In the genomic region with DNA sequence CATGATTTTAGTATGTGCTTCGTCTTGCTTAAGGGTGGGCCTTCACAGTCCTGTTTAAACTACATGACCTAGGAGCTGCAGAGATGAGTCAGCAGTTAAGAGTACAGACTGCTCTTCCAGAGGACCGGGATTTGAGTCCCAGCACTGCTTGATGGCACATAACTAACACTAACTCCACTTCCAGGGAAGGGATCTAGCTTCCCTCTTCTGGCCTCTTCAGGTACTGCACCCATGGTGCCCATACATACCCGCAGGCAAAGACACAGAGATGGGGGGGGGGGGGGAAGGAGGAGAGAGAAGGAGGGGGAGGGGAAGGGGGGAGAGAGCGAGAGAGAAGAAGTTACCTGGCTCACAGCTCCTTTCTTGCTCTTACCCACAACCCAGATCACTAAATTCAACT, we compare ENCODE assay signal across 15 mouse cellular contexts.
DNase-seq lines count a peak whose midpoint lies in the region; ATAC-seq and TF ChIP-seq lines count a peak whose summit lies in the region.
"Had no signal": no experiment of that assay in that cellular context is flagged by ENCODE, and none has a peak within 500 bp of the region (broad histone marks: within the 10 kb centered on the region; RNA-seq: fewer than 3 reads in every experiment).

No protein-coding gene starts in this region.

- intact Hi-C loops in heart, adult 2 months (cut with DNase I): no loop called here

- no peaks in the 10 kb centered on the region for H3K36me3 ChIP-seq in stomach, postnatal 0 days (ENCODE audit: control insufficient read depth, insufficient read depth, low read length)
- H3K36me3 ChIP-seq in kidney, embryonic 14.5 days (ENCODE audit: control insufficient read depth, insufficient read depth, low read length): no peaks in the 10 kb centered on the region
- no peaks in the 10 kb centered on the region for H3K36me3 ChIP-seq in heart, adult 2 months (ENCODE audit: control insufficient read depth, insufficient read depth, low read length)
- H3K36me3 ChIP-seq: stomach, embryonic 15.5 days had no signal

- H3K79me2 ChIP-seq in heart, adult 2 months (replicated peaks; ENCODE audit: control insufficient read depth, insufficient read depth, low read length): no peaks in the 10 kb centered on the region

- H3K27me3 ChIP-seq in stomach, postnatal 0 days (ENCODE audit: control insufficient read depth, insufficient read depth, low read length): no peaks in the 10 kb centered on the region
- H3K27me3 ChIP-seq in kidney, embryonic 14.5 days (ENCODE audit: control insufficient read depth, insufficient read depth, low read length): no peaks in the 10 kb centered on the region
- no peaks in the 10 kb centered on the region for H3K27me3 ChIP-seq in heart, adult 2 months (ENCODE audit: control insufficient read depth, insufficient read depth, low read length)
- H3K27me3 ChIP-seq: stomach, embryonic 15.5 days had no signal

- TF ChIP-seq EP300 in stomach, postnatal 0 days (optimal IDR thresholded peaks at IDR 0.05): no peak
- TF ChIP-seq EP300 in heart, adult 2 months (IDR thresholded peaks at IDR 0.05; ENCODE audit: insufficient read depth, low read depth, low read length): no peak

- no peaks in the 10 kb centered on the region for H3K4me1 ChIP-seq in stomach, postnatal 0 days (replicated peaks; ENCODE audit: control insufficient read depth, insufficient read depth)
- H3K4me1 ChIP-seq in kidney, embryonic 14.5 days (ENCODE audit: control insufficient read depth, insufficient read depth, low read length): peaks cover 21% of the 10 kb centered on the region
- H3K4me1 ChIP-seq in heart, adult 2 months (ENCODE audit: control insufficient read depth, insufficient read depth, low read length): no peaks in the 10 kb centered on the region
- H3K4me1 ChIP-seq: stomach, embryonic 15.5 days had no signal

- peak overlapping the region; percentile 86; the same call in 1 of the 2 replicates for H3K27ac ChIP-seq in layer of hippocampus, adult 2 months
- no peak overlapping the region for H3K27ac ChIP-seq in stomach, postnatal 0 days (replicated peaks)
- no peak overlapping the region for H3K27ac ChIP-seq in kidney, embryonic 14.5 days (ENCODE audit: low read depth, low read length)
- no peak overlapping the region for H3K27ac ChIP-seq in heart, adult 2 months
- H3K27ac ChIP-seq: stomach, embryonic 15.5 days had no signal

- no peak overlapping the region for H3K9ac ChIP-seq in stomach, postnatal 0 days (ENCODE audit: low read length)
- no peak overlapping the region for H3K9ac ChIP-seq in kidney, embryonic 14.5 days (ENCODE audit: low read depth, low read length)
- H3K9ac ChIP-seq in heart, adult 2 months (ENCODE audit: low read depth, low read length): no peak overlapping the region
- H3K9ac ChIP-seq: stomach, embryonic 15.5 days had no signal

- ATAC-seq in stomach, postnatal 0 days (ENCODE audit: low FRiP score, low TSS enrichment): no peak
- no peak for ATAC-seq in kidney, embryonic 14.5 days (ENCODE audit: low FRiP score, low TSS enrichment)
- ATAC-seq: inflammation-experienced regulatory T-cells, adult 6 months; Patski had no signal

- TF ChIP-seq POLR2A in brain, embryonic 14.5 days (IDR thresholded peaks at IDR 0.05; ENCODE audit: borderline replicate concordance, extremely low read depth, insufficient read depth, insufficient read length, poor library complexity, severe bottlenecking): no peak
- no peak for TF ChIP-seq POLR2A in heart, adult 2 months (IDR thresholded peaks at IDR 0.05; ENCODE audit: insufficient read depth, low read depth, low read length)

- no peak overlapping the region for H3K4me3 ChIP-seq in layer of hippocampus, adult 2 months
- H3K4me3 ChIP-seq in stomach, postnatal 0 days (ENCODE audit: low read depth, low read length): no peak overlapping the region
- no peak overlapping the region for H3K4me3 ChIP-seq in kidney, embryonic 14.5 days (ENCODE audit: low read length)
- H3K4me3 ChIP-seq in heart, adult 2 months: no peak overlapping the region
- H3K4me3 ChIP-seq: stomach, embryonic 15.5 days had no signal

- DNase-seq in layer of hippocampus, adult 2 months (ENCODE audit: low spot score in 2 of 2): no peak
- DNase-seq in layer of hippocampus, postnatal 36 days: no peak
- peak; percentile 40 for DNase-seq in thymus, postnatal 4 days
- DNase-seq in thymus, adult 18-20 months: no peak
- no peak for DNase-seq in brain, embryonic 14.5 days (ENCODE audit: low read depth)
- DNase-seq in stomach, postnatal 0 days (ENCODE audit: low spot score): no peak
- DNase-seq in heart, adult 2 months: no peak
- DNase-seq: adrenal gland, postnatal 14 days; cerebellum, adult 11-12 months; gastrocnemius, postnatal 14 days; lung, adult 18-20 months had no signal

- TF ChIP-seq CTCF in layer of hippocampus, adult 2 months (conservative IDR thresholded peaks at IDR 0.05): 0 out of 2 replicates have a peak, but pooled peaks have one; percentile 16
- TF ChIP-seq CTCF in brain, embryonic 14.5 days (IDR thresholded peaks at IDR 0.05; ENCODE audit: borderline replicate concordance, extremely low read depth, insufficient read depth, insufficient read length): peak; percentile 9; the same call in 1 of the 2 replicates
- TF ChIP-seq CTCF in stomach, postnatal 0 days (IDR thresholded peaks at IDR 0.05; ENCODE audit: low read depth): peak; percentile 17; the same call in 1 of the 2 replicates
- TF ChIP-seq CTCF in heart, adult 2 months (IDR thresholded peaks at IDR 0.05): no peak

- no peaks in the 10 kb centered on the region for H3K9me3 ChIP-seq in stomach, postnatal 0 days (ENCODE audit: control insufficient read depth, low read length)
- H3K9me3 ChIP-seq in kidney, embryonic 14.5 days (ENCODE audit: control insufficient read depth, low read length): no peaks in the 10 kb centered on the region
- H3K9me3 ChIP-seq: stomach, embryonic 15.5 days had no signal

- 96% methylated on average over 4 of the region's 4 CpGs for WGBS in stomach, postnatal 0 days
- 95% methylated on average over 4 of the region's 4 CpGs for WGBS in kidney, embryonic 14.5 days
- WGBS in heart, adult 2 months: 93% methylated on average over 4 of the region's 4 CpGs

- H3K4me2 ChIP-seq in stomach, postnatal 0 days (replicated peaks; ENCODE audit: low read depth): no peak overlapping the region
- H3K4me2 ChIP-seq in kidney, embryonic 14.5 days (replicated peaks; ENCODE audit: low read depth, low read length): no peak overlapping the region
- H3K4me2 ChIP-seq: stomach, embryonic 15.5 days had no signal
